14 mouse cellular contexts compared by ENCODE assay signal in the genomic region with DNA sequence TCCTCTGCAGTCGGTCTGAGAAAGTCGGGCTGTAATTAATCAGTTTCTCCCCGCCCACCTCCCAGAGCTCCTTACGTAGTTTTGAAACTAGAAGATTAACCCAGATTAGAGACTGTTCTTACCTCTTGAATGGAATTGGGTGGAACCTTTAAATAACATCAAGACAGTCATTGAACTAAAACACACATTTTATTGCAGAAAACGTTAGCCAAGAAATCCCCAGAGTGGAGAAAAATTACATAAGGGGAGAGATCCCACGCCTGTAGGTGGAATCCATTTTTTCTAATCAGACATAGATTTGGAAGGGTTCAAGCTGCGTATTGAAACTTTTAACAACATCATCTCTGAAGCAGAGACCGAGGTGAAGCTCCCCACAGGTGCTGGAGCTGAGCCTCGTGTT. TPM values are rescaled to one million over a fixed set of nuclear protein-coding genes. Genes with fewer than 3 reads are reported as not detected.
DNase-seq lines count a peak whose midpoint lies in the region; ATAC-seq lines count a peak whose summit lies in the region.
"Had no signal": no experiment of that assay in that cellular context is flagged by ENCODE, and none has a peak within 500 bp of the region (broad histone marks: within the 10 kb centered on the region; RNA-seq: fewer than 3 reads in every experiment).

No protein-coding gene starts in this region.

- H3K9ac ChIP-seq in heart, embryonic 16.5 days (ENCODE audit: low read length): no peak overlapping the region
- H3K9ac ChIP-seq in heart, embryonic 11.5 days (ENCODE audit: low read depth, low read length): no peak overlapping the region
- no peak overlapping the region for H3K9ac ChIP-seq in embryonic facial prominence, embryonic 14.5 days (ENCODE audit: low read depth, low read length)
- no peak overlapping the region for H3K9ac ChIP-seq in forebrain, embryonic 15.5 days (replicated peaks)
- no peak overlapping the region for H3K9ac ChIP-seq in midbrain, embryonic 13.5 days (replicated peaks)
- H3K9ac ChIP-seq: liver, embryonic 12.5 days had no signal

- no peak for ATAC-seq in heart, embryonic 16.5 days (replicated peaks; ENCODE audit: extremely low read depth, insufficient read depth, low FRiP score)
- ATAC-seq in heart, embryonic 11.5 days (replicated peaks; ENCODE audit: insufficient number of reproducible peaks, low FRiP score, low TSS enrichment): no peak
- ATAC-seq in embryonic facial prominence, embryonic 14.5 days (ENCODE audit: low read depth): no peak
- no peak for ATAC-seq in forebrain, embryonic 15.5 days (replicated peaks)
- ATAC-seq in midbrain, embryonic 13.5 days: no peak
- ATAC-seq: liver, embryonic 12.5 days had no signal

- no peaks in the 10 kb centered on the region for H3K36me3 ChIP-seq in heart, embryonic 16.5 days (ENCODE audit: control insufficient read depth, insufficient read depth)
- H3K36me3 ChIP-seq in heart, embryonic 11.5 days (ENCODE audit: control insufficient read depth, insufficient read depth, low read length): no peaks in the 10 kb centered on the region
- no peaks in the 10 kb centered on the region for H3K36me3 ChIP-seq in embryonic facial prominence, embryonic 14.5 days (ENCODE audit: control insufficient read depth, insufficient read depth, low read length)
- no peaks in the 10 kb centered on the region for H3K36me3 ChIP-seq in forebrain, embryonic 15.5 days
- no peaks in the 10 kb centered on the region for H3K36me3 ChIP-seq in midbrain, embryonic 13.5 days
- H3K36me3 ChIP-seq: liver, embryonic 12.5 days had no signal

- no peak overlapping the region for H3K4me3 ChIP-seq in heart, embryonic 16.5 days (ENCODE audit: low read length)
- no peak overlapping the region for H3K4me3 ChIP-seq in heart, embryonic 11.5 days (ENCODE audit: low read depth, low read length)
- 0 out of 2 replicates have a peak overlapping the region, but pooled peaks have one; percentile 1 for H3K4me3 ChIP-seq in embryonic facial prominence, embryonic 14.5 days (ENCODE audit: low read depth, low read length)
- H3K4me3 ChIP-seq in forebrain, embryonic 15.5 days: peak overlapping the region; percentile 25
- H3K4me3 ChIP-seq in midbrain, embryonic 13.5 days (replicated peaks): no peak overlapping the region
- H3K4me3 ChIP-seq: gastrocnemius, adult 2 months; liver, embryonic 12.5 days had no signal

- WGBS in heart, embryonic 16.5 days: 59% methylated on average over 9 of the region's 9 CpGs
- WGBS in heart, embryonic 11.5 days (ENCODE audit: insufficient replicate concordance): 55% methylated on average over 9 of the region's 9 CpGs
- 33% methylated on average over 9 of the region's 9 CpGs for WGBS in embryonic facial prominence, embryonic 14.5 days
- 27% methylated on average over 9 of the region's 9 CpGs for WGBS in forebrain, embryonic 15.5 days
- whole genome bisulfite sequencing in midbrain, embryonic 13.5 days: 27% methylated on average over 9 of the region's 9 CpGs

- H3K9me3 ChIP-seq in heart, embryonic 16.5 days (replicated peaks; ENCODE audit: control insufficient read depth, low read length): no peaks in the 10 kb centered on the region; the same call in 1 of the 2 replicates
- H3K9me3 ChIP-seq in heart, embryonic 11.5 days (replicated peaks; ENCODE audit: control insufficient read depth, low read length): no peaks in the 10 kb centered on the region
- H3K9me3 ChIP-seq in embryonic facial prominence, embryonic 14.5 days (ENCODE audit: control insufficient read depth, low read length): peaks cover 5% of the 10 kb centered on the region; the same call in 1 of the 2 replicates
- H3K9me3 ChIP-seq in forebrain, embryonic 15.5 days: no peaks in the 10 kb centered on the region
- H3K9me3 ChIP-seq in midbrain, embryonic 13.5 days: 0 out of 2 replicates have a peak, but pooled peaks cover 4% of the 10 kb centered on the region
- H3K9me3 ChIP-seq: liver, embryonic 12.5 days had no signal

- DNase-seq in embryonic facial prominence, embryonic 14.5 days (ENCODE audit: low spot score): no peak
- DNase-seq in adrenal gland, adult 18-20 months (ENCODE audit: low spot score in 2 of 2): no peak
- DNase-seq in ovary, adult 18-20 months (ENCODE audit: low spot score): no peak
- DNase-seq: cerebellum, postnatal 10 days; gastrocnemius, adult 2 months; kidney, postnatal 4 days; lung, postnatal 10 days; thymus, postnatal 14 days had no signal

- no peaks in the 10 kb centered on the region for H3K4me1 ChIP-seq in heart, embryonic 16.5 days (ENCODE audit: control insufficient read depth, insufficient read depth, low read length)
- H3K4me1 ChIP-seq in heart, embryonic 11.5 days (ENCODE audit: control insufficient read depth, insufficient read depth, low read length): no peaks in the 10 kb centered on the region
- 0 out of 2 replicates have a peak, but pooled peaks cover 3% of the 10 kb centered on the region for H3K4me1 ChIP-seq in embryonic facial prominence, embryonic 14.5 days (ENCODE audit: control insufficient read depth, insufficient read depth, low read length)
- H3K4me1 ChIP-seq in forebrain, embryonic 15.5 days: peaks cover 23% of the 10 kb centered on the region
- H3K4me1 ChIP-seq in midbrain, embryonic 13.5 days (replicated peaks): peaks cover 24% of the 10 kb centered on the region
- H3K4me1 ChIP-seq: liver, embryonic 12.5 days had no signal

- H3K4me2 ChIP-seq in heart, embryonic 16.5 days (ENCODE audit: low read depth, low read length): peak overlapping the region; percentile 24
- H3K4me2 ChIP-seq in heart, embryonic 11.5 days: no peak overlapping the region
- H3K4me2 ChIP-seq in embryonic facial prominence, embryonic 14.5 days (ENCODE audit: low read depth, low read length): peak overlapping the region; percentile 35; the same call in 1 of the 2 replicates
- H3K4me2 ChIP-seq in forebrain, embryonic 15.5 days (replicated peaks): peak overlapping the region; percentile 37
- peak overlapping the region; percentile 39 for H3K4me2 ChIP-seq in midbrain, embryonic 13.5 days (replicated peaks)
- H3K4me2 ChIP-seq: liver, embryonic 12.5 days had no signal

- H3K27me3 ChIP-seq in heart, embryonic 16.5 days (ENCODE audit: control insufficient read depth, insufficient read depth, low read length): no peaks in the 10 kb centered on the region
- H3K27me3 ChIP-seq in heart, embryonic 11.5 days (ENCODE audit: control insufficient read depth, insufficient read depth, low read length): no peaks in the 10 kb centered on the region
- H3K27me3 ChIP-seq in embryonic facial prominence, embryonic 14.5 days (replicated peaks; ENCODE audit: control insufficient read depth, insufficient read depth, low read length): no peaks in the 10 kb centered on the region
- peaks cover 8% of the 10 kb centered on the region; the same call in 1 of the 2 replicates for H3K27me3 ChIP-seq in forebrain, embryonic 15.5 days
- H3K27me3 ChIP-seq in midbrain, embryonic 13.5 days: peaks cover 11% of the 10 kb centered on the region; the same call in 1 of the 2 replicates
- H3K27me3 ChIP-seq: liver, embryonic 12.5 days had no signal

- H3K27ac ChIP-seq in heart, embryonic 16.5 days (ENCODE audit: low read length): no peak overlapping the region
- no peak overlapping the region for H3K27ac ChIP-seq in heart, embryonic 11.5 days (ENCODE audit: low read depth, low read length)
- no peak overlapping the region for H3K27ac ChIP-seq in embryonic facial prominence, embryonic 14.5 days (replicated peaks; ENCODE audit: low read depth, low read length)
- H3K27ac ChIP-seq in forebrain, embryonic 15.5 days (replicated peaks): no peak overlapping the region
- H3K27ac ChIP-seq in midbrain, embryonic 13.5 days: no peak overlapping the region
- H3K27ac ChIP-seq: gastrocnemius, adult 2 months; liver, embryonic 12.5 days had no signal

RNA-seq across cellular contexts. Expression of a gene that starts 59.1 kb away (rescaled TPM):
- 0.14 TPM in 1 of 2 replicates, not detected in the other for polyA plus RNA-seq in heart, embryonic 16.5 days (2015; fragmentation: Nextera tagmentation; extraction: Ambion mirVana)
- 0.16 TPM in 1 of 2 replicates, not detected in the other for polyA plus RNA-seq in heart, embryonic 11.5 days (2014; fragmentation: Nextera tagmentation; extraction: Ambion mirVana)
- 0.30 and 0.49 TPM in 2 replicates for polyA plus RNA-seq in embryonic facial prominence, embryonic 14.5 days (2014; fragmentation: Nextera tagmentation; extraction: Ambion mirVana)
- 0.33 and 0.36 TPM in 2 replicates for polyA plus RNA-seq in forebrain, embryonic 15.5 days (2015; fragmentation: Nextera tagmentation; extraction: Ambion mirVana)
- polyA plus RNA-seq in midbrain, embryonic 13.5 days (2015; fragmentation: Nextera tagmentation; extraction: Ambion mirVana): 0.19 and 0.46 TPM in 2 replicates
- total RNA-seq in adrenal gland, adult 18-20 months (2021): not detected
- total RNA-seq: hematopoietic stem cell, adult 5-6 weeks had no signal

Comparison
In these comparisons a context has a peak if more than half of its experiments do, and no peak if none do; other contexts are left out.
1. H3K4me3 ChIP-seq: peak in embryonic facial prominence, embryonic 14.5 days (single experiment) and forebrain, embryonic 15.5 days (single experiment); none in heart, embryonic 16.5 days (single experiment), heart, embryonic 11.5 days (single experiment) and midbrain, embryonic 13.5 days (single experiment).